Mouse (Mus musculus) heart, embryonic 10.5 days (tissue): ENCODE measurements around the gene Pam16. TPM values are rescaled to one million over a fixed set of nuclear protein-coding genes. Genes with fewer than 3 reads are reported as not detected.
A peak's percentile ranks its signal among the peaks of the same experiment; 100 is the strongest.

Source experiments
- DNase-seq: peaks from one replicate; pipeline ENCODE4 v3.0.0-alpha.2; 2017; ENCODE audit warnings: low spot score
- H3K27ac ChIP-seq: fragments of 300-500 bp; sonication (generic); 2 replicates; pipeline ENCODE4 v1.5.1; 2016; ENCODE audit warnings: mild to moderate bottlenecking
- H3K27me3 ChIP-seq: fragments of 300-500 bp; sonication (generic); 2 replicates; pipeline ENCODE4 v1.6.1; 2016; ENCODE audit warnings: mild to moderate bottlenecking; ENCODE audit not compliant: poor library complexity, insufficient read depth, severe bottlenecking
- H3K36me3 ChIP-seq: fragments of 300-500 bp; sonication (generic); 2 replicates; pipeline ENCODE4 v1.6.1; 2016; ENCODE audit warnings: mild to moderate bottlenecking, moderate library complexity
- H3K4me1 ChIP-seq: fragments of 300-500 bp; sonication (generic); 2 replicates; pipeline ENCODE4 v1.6.1; 2016; ENCODE audit warnings: mild to moderate bottlenecking
- H3K4me3 ChIP-seq: fragments of 300-500 bp; sonication (generic); 2 replicates; pipeline ENCODE4 v1.5.1; 2016; ENCODE audit warnings: mild to moderate bottlenecking, moderate library complexity
- H3K9me3 ChIP-seq: fragments of 300-500 bp; sonication (generic); 2 replicates; pipeline ENCODE4 v1.6.1; 2016; ENCODE audit warnings: mild to moderate bottlenecking, moderate library complexity
- WGBS: fragments of 180-500 bp; shearing (Covaris S2); methylation state at CpG from one replicate; pipeline ENCODE4 v1.1.7; 2016; 5-methylcytosine and 5-hydroxymethylcytosine counted together
- polyA plus RNA-seq: library from polyadenylated mRNA; unstranded; fragments of >200 nt; fragmentation: Nextera tagmentation; extraction: Ambion mirVana; gene quantifications from 2 replicates; pipeline ENCODE4 v1.2.1, GENCODE M21; 2016

The Pam16 gene
- polyA plus RNA-seq, 1 experiment from 2014 or later: 116 TPM

DNA sequence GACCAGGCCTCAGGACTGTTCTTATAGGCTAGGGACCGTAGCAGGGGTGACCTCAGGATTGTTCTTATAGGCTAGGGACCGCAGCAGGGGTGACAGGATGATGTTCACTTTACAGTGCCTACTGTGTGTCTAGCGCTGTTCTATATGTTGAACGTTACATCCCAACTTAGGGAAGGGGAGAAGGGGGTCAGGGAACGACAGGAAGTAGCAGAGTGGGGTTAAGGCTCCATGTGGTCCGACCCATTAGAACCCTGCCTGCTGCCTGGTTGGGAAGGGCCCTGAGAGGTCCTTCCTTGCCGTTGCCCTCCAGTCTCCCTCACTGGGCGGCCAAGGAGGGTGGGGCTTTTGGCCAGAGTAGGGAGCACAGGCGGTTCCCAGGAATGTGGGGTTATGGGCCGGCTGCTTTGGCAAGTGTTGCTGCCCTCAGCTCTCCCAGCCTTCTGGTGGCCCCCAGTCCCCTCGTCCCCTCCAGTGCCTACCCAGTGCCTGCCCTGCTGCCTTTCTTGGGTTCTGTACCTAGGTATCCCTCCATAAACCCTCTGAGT lies 20.4 kb downstream of the Pam16 start:
- Histone ChIP-seq H3K9me3 (no peaks in the 10 kb centered on the region), H3K27ac (peak overlapping the region; percentile 81), H3K36me3 (peaks cover 10% of the 10 kb centered on the region), H3K4me1 (peaks cover 88% of the 10 kb centered on the region), H3K4me3 (peak overlapping the region; percentile 7; the same call in 1 of the 2 replicates), H3K27me3 (no peaks in the 10 kb centered on the region)
- 71% methylated on average over 11 of the region's 11 CpGs for WGBS
- no peak for DNase-seq

DNA sequence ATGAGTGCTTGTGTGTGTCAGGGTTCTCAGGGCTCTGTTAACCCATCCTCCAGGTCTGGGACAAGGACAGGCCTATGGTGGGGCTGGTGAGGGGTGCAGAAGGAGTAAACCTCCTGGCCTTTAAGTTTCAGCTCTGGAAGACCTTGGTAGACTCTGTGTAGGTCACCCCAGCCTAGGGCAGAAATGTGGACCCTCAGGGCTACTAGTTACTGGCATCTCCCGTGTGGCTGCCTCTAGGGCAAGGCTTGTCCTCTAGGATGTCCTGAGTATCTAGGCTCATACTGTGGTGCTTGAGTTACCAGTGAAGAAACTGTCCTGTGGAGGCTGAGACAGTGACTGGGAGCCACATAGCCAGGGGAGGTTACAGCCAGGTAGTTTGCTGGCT lies 21.3 kb downstream of the Pam16 start:
- peaks cover 97% of the 10 kb centered on the region for H3K4me1 ChIP-seq
- WGBS: 65% methylated on average over 1 of the region's 1 CpGs
- H3K27me3 ChIP-seq: no peaks in the 10 kb centered on the region

DNA sequence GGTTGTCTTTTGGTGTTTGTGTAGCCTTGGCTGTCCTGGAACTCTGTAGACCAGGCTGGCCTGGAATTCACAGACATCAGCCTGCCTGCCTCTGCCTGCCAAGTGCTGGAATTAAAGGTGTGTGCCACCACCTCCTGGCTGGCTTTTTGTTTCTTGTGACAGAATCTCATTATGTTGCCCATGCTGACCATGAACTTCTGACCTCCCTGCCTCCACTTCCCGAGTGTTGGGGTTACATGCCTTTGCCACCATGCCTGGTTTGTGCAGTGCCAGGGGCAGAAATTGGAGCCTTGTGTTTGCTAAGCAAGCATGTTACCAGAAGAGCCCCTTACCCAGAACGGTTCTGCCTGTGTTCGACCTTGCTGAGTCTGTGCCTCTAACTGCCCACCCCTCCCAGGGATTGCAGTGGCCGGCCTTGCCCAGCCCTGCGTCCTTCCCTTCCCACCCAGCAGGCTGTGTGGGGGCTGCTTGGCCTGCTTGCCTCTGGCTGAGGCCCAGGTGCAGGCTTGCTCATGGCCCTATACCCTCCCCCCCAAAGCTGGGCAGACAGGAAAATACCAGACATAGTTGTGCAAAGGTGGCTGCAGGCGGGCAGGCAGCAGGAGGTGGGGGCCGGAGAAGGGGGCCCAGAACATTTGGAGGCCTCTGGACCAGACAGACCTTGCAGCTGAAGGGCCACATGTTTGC lies 21.9 kb downstream of the Pam16 start:
- Histone ChIP-seq H3K27ac (peak overlapping the region; percentile 81), H3K4me3 (peak overlapping the region; percentile 40), H3K4me1 (peaks cover 99% of the 10 kb centered on the region), H3K9me3 (no peaks in the 10 kb centered on the region), H3K27me3 (no peaks in the 10 kb centered on the region), H3K36me3 (no peaks in the 10 kb centered on the region)
- DNase-seq: no peak
- 39% methylated on average over 7 of the region's 7 CpGs for WGBS

More for the DNA sequence above, 21.3 kb downstream of the Pam16 start:
- Histone ChIP-seq H3K27ac (peak overlapping the region; percentile 81), H3K9me3 (no peaks in the 10 kb centered on the region), H3K4me3 (peak overlapping the region; percentile 40; the same call in 1 of the 2 replicates), H3K36me3 (peaks cover 1% of the 10 kb centered on the region; the same call in 1 of the 2 replicates)
- DNase-seq: no peak

DNA sequence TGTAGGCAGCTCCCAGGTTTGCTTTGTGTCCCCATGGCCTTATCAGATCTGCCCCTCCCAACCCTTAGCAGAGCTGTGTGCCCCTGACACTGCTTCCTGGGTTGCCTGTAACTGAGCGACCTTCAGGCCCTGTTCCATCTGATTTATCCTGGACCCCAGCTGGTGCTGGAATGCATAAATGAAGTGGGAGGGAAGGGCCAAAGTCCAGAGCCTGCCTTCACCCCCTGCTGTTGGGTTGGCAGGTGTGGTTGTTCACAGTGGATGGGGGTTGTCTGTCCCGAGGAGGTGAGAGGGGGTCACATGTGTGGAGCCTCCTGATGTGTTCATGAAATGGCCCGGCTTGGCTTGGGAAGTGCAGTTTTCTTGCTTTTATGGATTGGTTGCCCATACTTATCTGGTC lies 22.6 kb downstream of the Pam16 start:
- DNase-seq: no peak
- Histone ChIP-seq H3K27me3 (no peaks in the 10 kb centered on the region), H3K27ac (peak overlapping the region; percentile 81), H3K4me1 (peaks cover 100% of the 10 kb centered on the region), H3K4me3 (peak overlapping the region; percentile 27; the same call in 1 of the 2 replicates), H3K36me3 (no peaks in the 10 kb centered on the region), H3K9me3 (no peaks in the 10 kb centered on the region)
- 20% methylated on average over 3 of the region's 3 CpGs for WGBS

DNA sequence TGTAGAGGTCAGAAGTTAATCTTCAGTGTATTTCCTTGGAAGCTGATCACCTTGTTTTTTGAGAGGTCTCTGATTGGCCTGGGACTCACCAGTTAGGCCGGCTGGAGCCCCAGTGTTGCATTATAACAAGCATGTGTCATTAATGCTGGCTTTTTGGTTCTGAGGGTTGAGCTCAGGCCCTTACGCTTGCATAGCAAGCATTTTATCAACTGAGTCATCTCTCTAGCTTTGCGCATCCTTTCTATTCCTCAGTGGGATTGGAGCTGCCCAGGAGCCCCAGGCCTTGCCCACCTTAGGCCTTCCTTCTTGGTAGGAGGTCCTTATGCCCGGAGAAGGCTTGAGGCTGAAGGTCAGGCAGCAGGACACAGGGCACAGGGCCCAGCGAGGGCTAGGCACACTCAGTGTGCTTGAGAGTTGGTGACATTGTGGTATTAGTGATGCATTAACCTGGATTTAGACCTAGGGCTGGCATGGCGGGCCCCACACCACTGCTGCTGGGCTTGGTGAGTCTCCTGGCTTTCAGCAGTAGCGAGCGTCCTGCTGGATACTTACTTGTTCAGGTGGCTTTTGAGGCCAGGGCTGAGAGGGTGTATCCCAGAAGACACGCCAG lies 24.0 kb downstream of the Pam16 start:
- H3K36me3 ChIP-seq: no peaks in the 10 kb centered on the region
- peaks cover 100% of the 10 kb centered on the region for H3K4me1 ChIP-seq
- peak overlapping the region; percentile 81 for H3K27ac ChIP-seq
- H3K9me3 ChIP-seq: no peaks in the 10 kb centered on the region
- no peak for DNase-seq
- WGBS: 71% methylated on average over 9 of the region's 9 CpGs
- H3K4me3 ChIP-seq: 0 out of 2 replicates have a peak overlapping the region, but pooled peaks have one; percentile 4
- H3K27me3 ChIP-seq: no peaks in the 10 kb centered on the region

DNA sequence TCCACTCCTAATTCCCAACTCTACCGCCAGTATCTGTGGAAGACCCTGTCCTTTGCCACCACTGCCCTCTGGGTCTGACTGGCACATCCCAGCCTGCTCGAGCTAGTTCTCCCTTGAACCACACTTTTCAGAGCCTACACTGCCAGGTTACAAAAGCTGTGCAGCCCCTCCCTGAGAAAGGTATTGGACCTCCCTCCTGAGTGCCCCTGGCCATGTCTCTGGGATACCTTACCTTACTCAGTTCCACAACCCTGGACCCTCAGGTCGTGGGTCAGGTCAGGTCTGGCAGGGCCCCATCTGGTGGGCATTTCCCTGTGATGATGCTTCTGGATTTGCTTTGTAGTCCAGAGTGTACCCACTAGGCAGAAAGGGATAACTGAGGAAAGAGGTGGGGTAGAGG lies 25.2 kb downstream of the Pam16 start:
- 0 out of 2 replicates have a peak overlapping the region, but pooled peaks have one; percentile 19 for H3K4me3 ChIP-seq
- 82% methylated on average over 3 of the region's 3 CpGs for WGBS

DNA sequence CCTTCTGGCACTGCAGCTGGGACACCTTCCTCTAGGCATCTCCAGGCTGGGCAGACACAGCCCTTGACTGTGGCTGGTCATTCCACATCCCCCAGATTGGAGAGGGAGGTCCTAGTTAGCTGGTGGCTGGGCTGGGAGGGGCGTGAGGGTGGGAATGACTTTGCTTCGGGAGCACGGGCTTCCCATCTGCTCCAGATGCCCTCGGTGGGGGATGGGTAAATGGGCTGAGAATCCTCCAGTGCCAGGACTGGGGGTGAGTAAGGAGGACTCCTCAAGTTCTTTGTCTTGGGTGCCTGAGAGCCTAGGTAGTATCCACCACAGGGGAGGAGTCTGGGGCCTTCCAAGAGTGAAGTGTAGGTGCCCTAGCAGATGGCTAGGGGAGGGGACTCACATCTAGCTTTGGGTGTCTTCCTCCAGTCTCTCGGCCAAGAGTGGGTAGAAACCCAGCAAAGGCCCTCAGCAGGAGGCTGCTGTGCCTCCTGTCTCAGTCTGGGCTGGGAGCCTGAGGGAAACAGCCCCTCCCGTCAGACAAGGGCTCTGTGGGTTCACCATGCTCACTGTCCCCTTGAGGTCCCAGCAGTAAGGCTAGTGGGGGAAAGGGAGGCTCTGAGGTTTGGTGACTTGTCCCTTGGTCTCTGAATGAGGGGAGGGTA lies 25.8 kb downstream of the Pam16 start:
- no peaks in the 10 kb centered on the region for H3K27me3 ChIP-seq
- no peaks in the 10 kb centered on the region for H3K36me3 ChIP-seq
- no peaks in the 10 kb centered on the region for H3K9me3 ChIP-seq
- H3K4me1 ChIP-seq: peaks cover 99% of the 10 kb centered on the region
- H3K27ac ChIP-seq: peak overlapping the region; percentile 81
- no peak for DNase-seq
- H3K4me3 ChIP-seq: peak overlapping the region; percentile 19; the same call in 1 of the 2 replicates
- WGBS: 21% methylated on average over 6 of the region's 6 CpGs

More for the DNA sequence above, 25.2 kb downstream of the Pam16 start:
- Histone ChIP-seq H3K36me3 (no peaks in the 10 kb centered on the region), H3K9me3 (no peaks in the 10 kb centered on the region), H3K27ac (peak overlapping the region; percentile 81; the same call in 1 of the 2 replicates), H3K27me3 (no peaks in the 10 kb centered on the region), H3K4me1 (peaks cover 100% of the 10 kb centered on the region)
- no peak for DNase-seq

DNA sequence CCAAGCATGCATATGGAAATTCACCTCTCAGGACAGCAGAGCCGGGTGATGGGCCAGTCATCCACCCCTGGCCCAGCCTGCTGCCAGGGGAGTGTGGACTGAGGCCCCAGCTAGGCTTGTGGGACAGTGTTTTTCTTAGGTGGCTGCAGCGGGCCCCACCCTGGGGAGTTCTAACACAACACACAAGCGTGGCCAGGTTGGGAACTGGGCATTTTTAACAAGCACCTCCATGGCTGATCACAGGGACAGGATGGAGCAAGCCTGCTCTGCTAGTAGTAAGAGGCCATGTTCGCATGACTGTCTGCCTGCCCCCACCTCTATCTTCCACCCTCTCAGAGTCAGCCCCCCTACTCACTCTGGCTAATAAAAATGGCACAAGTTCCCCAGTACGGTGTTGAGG lies 26.7 kb downstream of the Pam16 start:
- DNase-seq: no peak
- 61% methylated on average over 5 of the region's 5 CpGs for WGBS
- Histone ChIP-seq H3K27me3 (no peaks in the 10 kb centered on the region), H3K36me3 (no peaks in the 10 kb centered on the region), H3K4me3 (peak overlapping the region; percentile 23), H3K4me1 (peaks cover 99% of the 10 kb centered on the region), H3K9me3 (no peaks in the 10 kb centered on the region), H3K27ac (peak overlapping the region; percentile 97)

DNA sequence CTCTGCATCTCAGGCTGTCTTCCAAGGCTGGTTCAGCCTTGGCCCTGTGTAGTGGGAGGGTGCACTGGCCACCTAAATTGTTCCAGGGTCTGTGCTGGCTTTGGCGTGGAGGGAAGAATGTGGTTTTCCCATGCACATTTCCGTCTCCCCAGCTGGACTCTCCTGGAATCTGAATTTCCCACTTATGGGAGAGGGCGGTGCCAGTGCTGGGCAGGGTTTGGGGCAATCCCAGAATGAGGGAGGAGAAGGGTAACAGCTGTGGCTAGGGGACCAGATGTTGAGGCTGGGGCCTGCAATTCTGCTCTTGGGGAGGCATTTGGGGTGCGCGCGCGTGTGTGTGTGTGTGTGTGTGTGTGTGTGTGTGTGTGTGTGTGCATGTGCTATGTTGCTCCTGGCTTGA lies 27.5 kb downstream of the Pam16 start:
- Histone ChIP-seq H3K9me3 (no peaks in the 10 kb centered on the region), H3K27ac (peak overlapping the region; percentile 97), H3K4me3 (peak overlapping the region; percentile 23; the same call in 1 of the 2 replicates), H3K4me1 (peaks cover 99% of the 10 kb centered on the region), H3K36me3 (no peaks in the 10 kb centered on the region), H3K27me3 (no peaks in the 10 kb centered on the region)
- no peak for DNase-seq
- WGBS: 64% methylated on average over 7 of the region's 7 CpGs

DNA sequence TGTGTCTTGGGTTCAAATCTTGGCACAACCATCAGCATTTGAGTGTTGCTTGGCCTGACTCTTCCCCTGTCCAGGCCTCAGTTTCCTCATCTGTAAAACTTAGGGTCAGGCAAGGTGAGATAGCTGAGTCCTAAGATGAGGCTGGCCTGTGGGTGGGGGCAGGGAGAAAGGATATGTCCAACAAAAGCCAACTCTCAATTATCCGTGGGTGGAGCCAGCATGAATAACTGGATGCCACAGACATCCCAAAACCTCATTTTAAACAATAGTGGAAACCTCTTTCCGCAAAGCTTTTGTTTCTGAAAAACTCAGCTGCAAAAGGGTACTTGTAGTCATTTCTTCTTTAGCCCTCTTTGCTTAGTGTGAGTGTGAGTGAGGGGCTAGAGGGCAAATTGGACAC lies 28.0 kb downstream of the Pam16 start:
- Histone ChIP-seq H3K9me3 (no peaks in the 10 kb centered on the region), H3K27me3 (no peaks in the 10 kb centered on the region), H3K36me3 (no peaks in the 10 kb centered on the region), H3K4me1 (peaks cover 95% of the 10 kb centered on the region), H3K4me3 (peak overlapping the region; percentile 93), H3K27ac (peak overlapping the region; percentile 97)
- 74% methylated on average over 2 of the region's 2 CpGs for whole genome bisulfite sequencing
- no peak for DNase-seq

DNA sequence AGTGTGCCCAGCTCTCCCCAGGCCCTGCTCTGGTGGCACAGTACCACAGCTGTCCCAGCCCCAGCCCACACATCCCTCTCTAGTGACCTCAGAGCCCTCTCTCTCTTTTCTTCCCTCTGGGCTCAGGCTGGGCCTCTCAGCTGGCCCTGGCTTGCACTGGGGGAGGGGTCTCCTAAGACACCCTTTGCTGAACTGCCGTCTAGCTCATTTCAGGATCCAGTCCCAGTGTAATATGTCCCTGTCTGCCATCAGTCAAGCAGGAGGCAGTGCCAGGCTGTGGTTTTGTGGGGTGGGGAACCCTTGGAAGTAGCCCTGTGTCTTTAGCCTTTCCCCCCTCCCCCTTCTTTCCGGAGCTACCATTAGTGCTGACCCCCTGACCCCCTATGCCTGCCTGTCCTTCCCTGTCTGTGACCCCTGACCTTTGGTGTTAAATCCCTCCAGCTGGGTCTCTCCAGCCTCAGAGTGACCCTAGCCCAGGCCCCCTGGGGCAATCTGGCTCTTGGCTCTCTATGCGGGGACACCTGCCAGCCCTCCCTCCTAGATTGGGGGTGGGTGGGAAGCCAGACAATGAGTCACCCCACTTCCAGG lies 28.6 kb downstream of the Pam16 start:
- Histone ChIP-seq H3K4me3 (peak overlapping the region; percentile 93), H3K9me3 (no peaks in the 10 kb centered on the region), H3K27me3 (no peaks in the 10 kb centered on the region), H3K4me1 (peaks cover 89% of the 10 kb centered on the region), H3K36me3 (peaks cover under 1% of the 10 kb centered on the region), H3K27ac (peak overlapping the region; percentile 97)
- no peak for DNase-seq
- WGBS: 18% methylated on average over 3 of the region's 3 CpGs

DNA sequence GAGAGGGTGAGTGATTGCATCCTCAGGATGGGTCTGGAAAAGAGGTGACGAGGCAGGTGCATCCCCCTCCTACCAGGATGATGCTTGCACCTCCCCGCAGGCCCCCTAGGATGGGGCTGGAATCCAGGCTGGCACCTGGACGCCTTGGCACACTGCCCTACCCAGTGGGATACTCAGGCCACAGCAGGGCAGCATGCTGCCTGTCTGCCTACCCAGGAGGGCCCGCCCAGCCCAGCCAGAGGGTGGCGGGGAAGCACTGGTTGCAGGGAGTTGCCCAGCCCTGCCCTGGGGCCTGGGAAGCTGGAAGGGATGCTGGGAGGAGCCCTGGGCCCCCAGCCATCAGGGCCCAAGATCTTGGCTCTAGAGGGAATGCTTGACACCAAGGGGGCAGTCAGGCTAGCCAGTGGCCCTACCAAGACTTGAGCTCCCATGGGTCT lies 29.2 kb downstream of the Pam16 start:
- DNase-seq: no peak
- WGBS: 13% methylated on average over 5 of the region's 5 CpGs
- H3K27me3 ChIP-seq: no peaks in the 10 kb centered on the region
- H3K27ac ChIP-seq: peak overlapping the region; percentile 97
- H3K9me3 ChIP-seq: no peaks in the 10 kb centered on the region
- H3K4me3 ChIP-seq: peak overlapping the region; percentile 93
- H3K4me1 ChIP-seq: peaks cover 82% of the 10 kb centered on the region
- peaks cover 8% of the 10 kb centered on the region for H3K36me3 ChIP-seq
